Mouse (Mus musculus): ENCODE results near the gene Tctn3.

Tctn3 gene

GRCm38 (mm10) chr19:40611830-40612506, at the start of gene Tctn3, which contains the start of gene Entpd1:
Tctn3 (minus strand) TSS chr19:40612233.
Entpd1 (plus strand) TSS chr19:40612366.
- under 1% methylated on average over 45 of the region's 45 CpGs for WGBS

- WGBS = 66% methylated on average over 2 of the region's 2 CpGs
These were observed 49.1 kb upstream of the Tctn3 start for GRCm38 (mm10) chr19:40661108-40661507.

GRCm38 (mm10) chr19:40660510-40660909, 48.5 kb upstream of the Tctn3 start:
- WGBS = 19% methylated on average over 9 of the region's 9 CpGs

- 9% methylated on average over 16 of the region's 16 CpGs for WGBS
These were observed 47.8 kb upstream of the Tctn3 start for GRCm38 (mm10) chr19:40659651-40660478.

GRCm38 (mm10) chr19:40658935-40659334, 46.9 kb upstream of the Tctn3 start:
- 67% methylated on average over 5 of the region's 5 CpGs for WGBS

GRCm38 (mm10) chr19:40658281-40658680, 46.2 kb upstream of the Tctn3 start:
- 70% methylated on average over 6 of the region's 6 CpGs for WGBS

- WGBS = 87% methylated on average over 5 of the region's 5 CpGs
These were observed 44.2 kb upstream of the Tctn3 start for GRCm38 (mm10) chr19:40656207-40656606.

GRCm38 (mm10) chr19:40650090-40650489, 38.1 kb upstream of the Tctn3 start:
- 72% methylated on average over 5 of the region's 5 CpGs for WGBS

GRCm38 (mm10) chr19:40647319-40648158, 35.5 kb upstream of the Tctn3 start:
- 69% methylated on average over 9 of the region's 9 CpGs for WGBS

GRCm38 (mm10) chr19:40646379-40646778, 34.3 kb upstream of the Tctn3 start:
- WGBS = 88% methylated on average over 6 of the region's 6 CpGs

GRCm38 (mm10) chr19:40643846-40644245, 31.8 kb upstream of the Tctn3 start:
- 85% methylated on average over 1 of the region's 1 CpGs for WGBS

- WGBS = 87% methylated on average over 2 of the region's 2 CpGs
These were observed 28.8 kb upstream of the Tctn3 start for GRCm38 (mm10) chr19:40640799-40641198.

- 70% methylated on average over 11 of the region's 11 CpGs for WGBS
These were observed 27.8 kb upstream of the Tctn3 start for GRCm38 (mm10) chr19:40639729-40640304.

- WGBS = 90% methylated on average over 5 of the region's 5 CpGs
These were observed 26.5 kb upstream of the Tctn3 start for GRCm38 (mm10) chr19:40638582-40638981.

GRCm38 (mm10) chr19:40637601-40638000, 25.6 kb upstream of the Tctn3 start:
- 75% methylated on average over 7 of the region's 7 CpGs for WGBS

GRCm38 (mm10) chr19:40637091-40637490, 25.1 kb upstream of the Tctn3 start:
- WGBS = 65% methylated on average over 4 of the region's 4 CpGs

GRCm38 (mm10) chr19:40633144-40633543, 21.1 kb upstream of the Tctn3 start:
- WGBS = 77% methylated on average over 1 of the region's 1 CpGs

GRCm38 (mm10) chr19:40632668-40633067, 20.6 kb upstream of the Tctn3 start:
- WGBS = 91% methylated on average over 5 of the region's 5 CpGs

GRCm38 (mm10) chr19:40632193-40632592, 20.2 kb upstream of the Tctn3 start:
- WGBS = 82% methylated on average over 3 of the region's 3 CpGs

GRCm38 (mm10) chr19:40630606-40631005, 18.6 kb upstream of the Tctn3 start:
- 36% methylated on average over 7 of the region's 7 CpGs for WGBS

GRCm38 (mm10) chr19:40630096-40630495, 18.1 kb upstream of the Tctn3 start:
- WGBS = 44% methylated on average over 3 of the region's 3 CpGs

GRCm38 (mm10) chr19:40625935-40626334, 13.9 kb upstream of the Tctn3 start:
- 56% methylated on average over 12 of the region's 12 CpGs for WGBS

Measured in cerebral cortex, adult 2 months (tissue).